Mouse (Mus musculus): ENCODE results near the gene Arhgap23.

Gene Arhgap23

GRCm38 (mm10) chr11:97406094-97406951 is 9.0 kb upstream of the Arhgap23 start:
- peak; percentile 79 to 88 for DNase-seq

- DNase-seq: no peak
These were observed 7.9 kb upstream of the Arhgap23 start for GRCm38 (mm10) chr11:97407456-97407855.

- DNase-seq: peak; percentile 87 to 95
These were observed 7.2 kb upstream of the Arhgap23 start for GRCm38 (mm10) chr11:97408171-97408570.

- DNase-seq: no peak
These were observed 4.4 kb upstream of the Arhgap23 start for GRCm38 (mm10) chr11:97410958-97411357.

GRCm38 (mm10) chr11:97412117-97412516 is 3.2 kb upstream of the Arhgap23 start:
- DNase-seq: peak; percentile 42 to 70

- no peak for DNase-seq
These were observed 2.5 kb upstream of the Arhgap23 start for GRCm38 (mm10) chr11:97412808-97413347.

GRCm38 (mm10) chr11:97415712-97416636 is 641 bp downstream of the Arhgap23 start:
- DNase-seq: peak; percentile 57 to 71

- DNase-seq: no peak
These were observed 1.3 kb downstream of the Arhgap23 start for GRCm38 (mm10) chr11:97416637-97417035.

GRCm38 (mm10) chr11:97418834-97419539 is 3.7 kb downstream of the Arhgap23 start:
- DNase-seq: no peak

GRCm38 (mm10) chr11:97419540-97419900 is 4.2 kb downstream of the Arhgap23 start:
- no peak for DNase-seq

- no peak for DNase-seq
These were observed 7.2 kb downstream of the Arhgap23 start for GRCm38 (mm10) chr11:97422507-97422906.

- no peak for DNase-seq
These were observed 8.9 kb downstream of the Arhgap23 start for GRCm38 (mm10) chr11:97424092-97424692.

GRCm38 (mm10) chr11:97424802-97425201 is 9.5 kb downstream of the Arhgap23 start:
- DNase-seq: no peak

- DNase-seq: peak; percentile 89 to 92
These were observed 12.7 kb downstream of the Arhgap23 start for GRCm38 (mm10) chr11:97427794-97428725.

GRCm38 (mm10) chr11:97428726-97429077 is 13.4 kb downstream of the Arhgap23 start:
- no peak for DNase-seq

- DNase-seq: no peak
These were observed 14.3 kb downstream of the Arhgap23 start for GRCm38 (mm10) chr11:97429615-97430014.

- DNase-seq: peak; percentile 68 to 71
These were observed 16.7 kb downstream of the Arhgap23 start for GRCm38 (mm10) chr11:97432015-97432414.

GRCm38 (mm10) chr11:97432983-97433539 is 17.7 kb downstream of the Arhgap23 start:
- DNase-seq: peak; percentile 51 to 65

GRCm38 (mm10) chr11:97434121-97434520 is 18.8 kb downstream of the Arhgap23 start:
- DNase-seq: no peak

GRCm38 (mm10) chr11:97434704-97435454 is 19.5 kb downstream of the Arhgap23 start:
- DNase-seq: peak; percentile 94 to 95
